Mouse (Mus musculus) embryonic facial prominence, embryonic 10.5 days (tissue): ENCODE measurements around the gene Nckipsd. TPM values are rescaled to one million over a fixed set of nuclear protein-coding genes. Genes with fewer than 3 reads are reported as not detected.

Experiments
- DNase-seq: peaks from one replicate; pipeline ENCODE4 v3.0.0-alpha.2; 2017; ENCODE audit warnings: low spot score
- H3K27ac ChIP-seq: fragments of 300-500 bp; sonication (generic); replicated peaks from 2 replicates; pipeline ENCODE4 v1.5.1; 2016; ENCODE audit warnings: mild to moderate bottlenecking
- H3K27me3 ChIP-seq: fragments of 300-500 bp; sonication (generic); replicated peaks from 2 replicates; pipeline ENCODE4 v1.6.1; 2016; ENCODE audit warnings: low read depth, mild to moderate bottlenecking; ENCODE audit not compliant: poor library complexity, severe bottlenecking
- H3K36me3 ChIP-seq: fragments of 300-500 bp; sonication (generic); replicated peaks from 2 replicates; pipeline ENCODE4 v1.6.1; 2016; ENCODE audit warnings: mild to moderate bottlenecking, moderate library complexity
- H3K4me1 ChIP-seq: fragments of 300-500 bp; sonication (generic); 2 replicates; pipeline ENCODE4 v1.6.1; 2016
- H3K4me3 ChIP-seq: fragments of 300-500 bp; sonication (generic); 2 replicates; pipeline ENCODE4 v1.5.1; 2016; ENCODE audit warnings: mild to moderate bottlenecking, moderate library complexity
- H3K9me3 ChIP-seq: fragments of 300-500 bp; sonication (generic); 2 replicates; pipeline ENCODE4 v1.6.1; 2016; ENCODE audit warnings: mild to moderate bottlenecking
- WGBS: fragments of 180-500 bp; shearing (Covaris S2); methylation state at CpG from one replicate; pipeline ENCODE4 v1.1.7; 2016; 5-methylcytosine and 5-hydroxymethylcytosine counted together
- polyA plus RNA-seq: library from polyadenylated mRNA; unstranded; fragments of >200 nt; fragmentation: Nextera tagmentation; extraction: Ambion mirVana; gene quantifications from 2 replicates; pipeline ENCODE4 v1.2.1, GENCODE M21; 2016

Gene Nckipsd
- polyA plus RNA-seq, 1 experiment from 2014 or later, result 14.8 TPM

GRCm38 (mm10) chr9:108827454-108827853 lies 19.3 kb downstream of the Nckipsd start:
- no peaks in the 10 kb centered on the region for H3K36me3 ChIP-seq
- peaks cover 51% of the 10 kb centered on the region for H3K4me1 ChIP-seq
- WGBS, result 16% methylated on average over 34 of the region's 34 CpGs
- H3K27ac ChIP-seq, result no peak overlapping the region
- H3K4me3 ChIP-seq, result peak overlapping the region; percentile 64
- H3K27me3 ChIP-seq, result peaks cover 100% of the 10 kb centered on the region
- DNase-seq, result no peak
- no peaks in the 10 kb centered on the region for H3K9me3 ChIP-seq

GRCm38 (mm10) chr9:108827906-108828305 lies 19.7 kb downstream of the Nckipsd start:
- 64% methylated on average over 18 of the region's 18 CpGs for WGBS
- peaks cover 55% of the 10 kb centered on the region for H3K4me1 ChIP-seq
- H3K9me3 ChIP-seq, result no peaks in the 10 kb centered on the region
- peak overlapping the region; percentile 64 for H3K4me3 ChIP-seq
- no peaks in the 10 kb centered on the region for H3K36me3 ChIP-seq
- H3K27ac ChIP-seq, result no peak overlapping the region
- no peak for DNase-seq
- H3K27me3 ChIP-seq, result peaks cover 100% of the 10 kb centered on the region

GRCm38 (mm10) chr9:108831637-108832036 lies 23.5 kb downstream of the Nckipsd start:
- Histone ChIP-seq H3K4me3 (peak overlapping the region; percentile 64), H3K27me3 (peaks cover 80% of the 10 kb centered on the region), H3K27ac (no peak overlapping the region), H3K9me3 (no peaks in the 10 kb centered on the region), H3K36me3 (no peaks in the 10 kb centered on the region; the same call in 1 of the 2 replicates), H3K4me1 (peaks cover 32% of the 10 kb centered on the region)
- DNase-seq, result no peak
- WGBS, result 7% methylated on average over 23 of the region's 23 CpGs

GRCm38 (mm10) chr9:108832390-108833108 lies 24.4 kb downstream of the Nckipsd start:
- Histone ChIP-seq H3K9me3 (no peaks in the 10 kb centered on the region), H3K27me3 (peaks cover 70% of the 10 kb centered on the region), H3K4me1 (peaks cover 23% of the 10 kb centered on the region), H3K36me3 (no peaks in the 10 kb centered on the region; the same call in 1 of the 2 replicates), H3K4me3 (peak overlapping the region; percentile 64), H3K27ac (no peak overlapping the region)
- 6% methylated on average over 46 of the region's 46 CpGs for WGBS
- DNase-seq, result peak; percentile 94

GRCm38 (mm10) chr9:108842989-108843388 lies 34.8 kb downstream of the Nckipsd start:
- H3K4me3 ChIP-seq, result peak overlapping the region; percentile 38

GRCm38 (mm10) chr9:108845390-108845789 lies 37.2 kb downstream of the Nckipsd start:
- Histone ChIP-seq H3K36me3 (peaks cover 10% of the 10 kb centered on the region), H3K4me3 (no peak overlapping the region), H3K27me3 (peaks cover 25% of the 10 kb centered on the region), H3K27ac (no peak overlapping the region), H3K9me3 (no peaks in the 10 kb centered on the region), H3K4me1 (peaks cover 18% of the 10 kb centered on the region)
- WGBS, result 66% methylated on average over 5 of the region's 5 CpGs
- no peak for DNase-seq

More at GRCm38 (mm10) chr9:108842989-108843388, 34.8 kb downstream of the Nckipsd start:
- Histone ChIP-seq H3K4me1 (peaks cover 16% of the 10 kb centered on the region), H3K27ac (no peak overlapping the region), H3K36me3 (peaks cover 8% of the 10 kb centered on the region; the same call in 1 of the 2 replicates), H3K9me3 (no peaks in the 10 kb centered on the region), H3K27me3 (peaks cover 25% of the 10 kb centered on the region)
- WGBS, result 18% methylated on average over 14 of the region's 14 CpGs
- peak; percentile 29 for DNase-seq

GRCm38 (mm10) chr9:108847374-108847773 lies 39.2 kb downstream of the Nckipsd start:
- Histone ChIP-seq H3K36me3 (peaks cover 10% of the 10 kb centered on the region), H3K9me3 (no peaks in the 10 kb centered on the region), H3K27me3 (peaks cover 16% of the 10 kb centered on the region), H3K4me1 (peaks cover 25% of the 10 kb centered on the region), H3K27ac (no peak overlapping the region), H3K4me3 (no peak overlapping the region)
- no peak for DNase-seq
- WGBS, result 85% methylated on average over 4 of the region's 4 CpGs

DNA sequence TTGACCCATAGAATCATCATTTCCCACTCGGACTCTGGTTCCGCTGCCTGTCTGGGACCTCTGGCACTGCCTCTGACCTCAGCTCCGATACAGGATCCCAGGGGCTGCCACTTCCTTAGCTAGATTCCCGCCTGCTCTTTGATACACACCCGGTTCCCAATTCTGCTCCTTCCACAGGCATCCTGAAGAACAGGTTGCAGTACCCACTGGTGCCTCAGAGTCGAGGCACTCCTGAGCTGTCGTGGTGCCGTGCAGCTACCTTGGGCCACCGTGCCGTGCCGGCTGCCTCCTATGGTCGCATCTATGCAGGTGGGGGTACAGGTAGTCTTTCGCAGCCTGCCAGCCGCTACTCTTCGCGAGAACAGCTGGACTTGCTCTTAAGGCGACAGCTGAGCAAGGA lies 40.3 kb downstream of the Nckipsd start:
- Histone ChIP-seq H3K27ac (no peak overlapping the region), H3K9me3 (no peaks in the 10 kb centered on the region), H3K36me3 (peaks cover 8% of the 10 kb centered on the region), H3K4me3 (no peak overlapping the region; the same call in 1 of the 2 replicates), H3K27me3 (peaks cover 5% of the 10 kb centered on the region), H3K4me1 (peaks cover 26% of the 10 kb centered on the region)
- WGBS, result 79% methylated on average over 17 of the region's 17 CpGs
- DNase-seq, result no peak

- Histone ChIP-seq H3K4me1 (peaks cover 36% of the 10 kb centered on the region), H3K4me3 (peak within 1 kb of the TSS; percentile 82), H3K27ac (peak within 1 kb of the TSS; percentile 85), H3K9me3 (no peaks in the 10 kb centered on the region), H3K27me3 (peaks cover 8% of the 10 kb centered on the region; the same call in 1 of the 2 replicates), H3K36me3 (peaks cover 29% of the 10 kb centered on the region)
- 86% methylated on average over 3 of the region's 3 CpGs for WGBS
- DNase-seq, result no peak
These were observed 44.8 kb downstream of the Nckipsd start, which contains the start of gene Slc26a6 for GRCm38 (mm10) chr9:108852976-108853375. Gene Slc26a6, plus strand, starts transcription at chr9:108853283.

DNA sequence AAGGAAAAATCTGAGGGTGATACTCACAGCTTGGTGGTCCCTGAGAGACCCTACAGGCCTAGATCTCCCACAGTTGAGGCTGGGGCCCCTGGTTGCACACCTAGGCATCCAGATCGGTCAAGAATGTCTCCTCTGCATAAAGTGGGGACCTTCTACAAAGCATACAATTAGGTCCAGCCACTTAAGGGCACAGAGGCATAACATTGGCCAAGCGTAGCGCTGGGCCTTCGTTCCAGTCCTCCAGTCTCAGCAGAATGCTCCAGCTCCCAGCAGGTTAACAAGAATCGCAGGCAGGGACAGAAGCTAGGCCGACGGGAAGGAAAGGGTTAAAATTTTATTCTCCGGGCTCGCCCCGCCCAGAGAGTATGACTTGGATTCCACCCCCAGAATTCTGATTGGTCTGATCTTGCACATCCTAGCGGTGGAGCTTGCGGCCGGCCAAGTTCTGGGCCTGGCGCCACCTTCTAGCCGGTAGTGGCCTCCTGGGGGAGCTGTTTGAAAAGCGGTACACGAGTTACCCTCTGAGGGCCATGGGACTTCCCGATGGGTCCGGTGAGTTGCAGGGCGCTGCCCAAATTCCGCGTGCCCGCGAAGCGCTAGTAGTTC lies 45.6 kb downstream of the Nckipsd start:
- no peaks in the 10 kb centered on the region for H3K9me3 ChIP-seq
- H3K36me3 ChIP-seq, result peaks cover 32% of the 10 kb centered on the region
- DNase-seq, result peak; percentile 93
- 3% methylated on average over 25 of the region's 25 CpGs for WGBS
- peaks cover 8% of the 10 kb centered on the region; the same call in 1 of the 2 replicates for H3K27me3 ChIP-seq
- H3K4me1 ChIP-seq, result peaks cover 33% of the 10 kb centered on the region
- H3K4me3 ChIP-seq, result peak overlapping the region; percentile 82
- H3K27ac ChIP-seq, result peak overlapping the region; percentile 85

GRCm38 (mm10) chr9:108854241-108854696 lies 46.1 kb downstream of the Nckipsd start:
- under 1% methylated on average over 28 of the region's 28 CpGs for WGBS
- DNase-seq, result peak; percentile 89
- H3K36me3 ChIP-seq, result peaks cover 33% of the 10 kb centered on the region

DNA sequence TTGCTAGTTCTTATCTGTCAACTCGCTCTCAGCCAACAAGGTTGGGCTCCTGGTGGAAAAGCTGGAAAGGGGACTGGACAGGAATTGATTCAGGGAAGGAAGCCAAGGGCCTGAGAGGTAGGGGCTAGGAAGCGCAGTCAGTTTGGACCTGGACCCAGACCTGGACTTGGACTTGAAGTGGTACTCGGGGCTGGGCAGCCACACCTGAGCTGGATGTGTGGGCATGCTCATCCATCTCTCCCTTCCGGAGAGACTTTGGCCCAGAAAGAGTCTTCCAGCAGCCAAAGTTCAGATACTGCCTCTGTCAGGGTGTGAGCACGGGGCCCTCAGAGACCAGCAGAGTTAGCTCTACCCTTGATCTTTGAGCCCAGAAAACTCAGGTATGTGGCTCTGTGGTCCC lies 47.2 kb downstream of the Nckipsd start:
- Histone ChIP-seq H3K4me1 (peaks cover 33% of the 10 kb centered on the region), H3K9me3 (no peaks in the 10 kb centered on the region), H3K27me3 (peaks cover 8% of the 10 kb centered on the region; the same call in 1 of the 2 replicates), H3K4me3 (peak overlapping the region; percentile 82), H3K36me3 (peaks cover 42% of the 10 kb centered on the region), H3K27ac (no peak overlapping the region)
- 52% methylated on average over 5 of the region's 5 CpGs for WGBS
- no peak for DNase-seq

More at GRCm38 (mm10) chr9:108854241-108854696, 46.1 kb downstream of the Nckipsd start:
- Histone ChIP-seq H3K9me3 (no peaks in the 10 kb centered on the region), H3K27ac (peak overlapping the region; percentile 85), H3K4me3 (peak overlapping the region; percentile 82), H3K4me1 (peaks cover 33% of the 10 kb centered on the region), H3K27me3 (peaks cover 8% of the 10 kb centered on the region; the same call in 1 of the 2 replicates)
